Mouse (Mus musculus): ENCODE results near the gene Ddx54.

DNA sequence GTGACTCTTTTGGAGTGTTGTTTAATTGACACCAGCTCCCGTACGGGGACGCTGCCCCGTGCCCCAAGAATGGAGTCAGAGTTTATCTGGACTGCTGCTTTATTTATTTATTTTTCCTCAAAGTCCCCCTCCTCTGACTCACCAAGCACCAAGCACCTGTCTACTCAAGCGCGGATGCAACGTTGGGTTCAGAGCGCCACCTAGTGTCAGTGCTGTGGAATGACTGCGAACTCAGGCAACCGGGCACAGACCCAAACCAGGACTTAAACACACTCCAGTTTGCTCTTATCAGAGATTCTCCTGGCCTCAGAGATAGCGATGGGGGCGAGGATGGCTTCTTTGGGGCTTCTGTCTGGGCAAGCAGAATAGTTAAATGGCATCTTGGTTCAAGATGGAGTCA lies 61.1 kb downstream of the Ddx54 start:
- no peak for TF ChIP-seq POLR2A (IDR thresholded peaks at IDR 0.05; ENCODE audit: borderline replicate concordance, control insufficient read depth, low read depth, low read length)
- TF ChIP-seq CTCF (IDR thresholded peaks at IDR 0.05; ENCODE audit: control insufficient read depth, insufficient read depth, low read length) = peak; percentile 98

Measured in bone marrow, adult 2 months (tissue).